In genomic region chr1:60970846-60971245, GRCm38 (mm10) we compare ENCODE assay signal across 26 mouse cellular contexts. TPM values are rescaled to one million over a fixed set of nuclear protein-coding genes. Genes with fewer than 3 reads are reported as not detected.
DNase-seq lines count a peak whose midpoint lies in the region; ATAC-seq and TF ChIP-seq lines count a peak whose summit lies in the region.
"Had no signal": no experiment of that assay in that cellular context is flagged by ENCODE, and none has a peak within 500 bp of the region (broad histone marks: within the 10 kb centered on the region; RNA-seq: fewer than 3 reads in every experiment).

No protein-coding gene starts in this region.

- TF ChIP-seq CTCF in intestine, postnatal 0 days (IDR thresholded peaks at IDR 0.05; ENCODE audit: low read depth) = peak; percentile 37; the same call in 1 of the 2 replicates

- H3K36me3 ChIP-seq in intestine, postnatal 0 days (ENCODE audit: control insufficient read depth, insufficient read depth) = no peaks in the 10 kb centered on the region
- H3K36me3 ChIP-seq in intestine, embryonic 15.5 days = no peaks in the 10 kb centered on the region
- H3K36me3 ChIP-seq: embryonic facial prominence, embryonic 15.5 days; heart, embryonic 15.5 days; hindbrain, embryonic 15.5 days; liver, embryonic 13.5 days; midbrain, embryonic 13.5 days; stomach, embryonic 15.5 days had no signal

- peak; percentile 11 for DNase-seq in 3T3-L1 (ENCODE audit: low read depth, low spot score)
- DNase-seq in CD4-positive, CD25-positive, alpha-beta regulatory T cell, adult 2 months (ENCODE audit: low read depth, low spot score) = peak; percentile 44
- peak; percentile 44 for DNase-seq in naive thymus-derived CD4-positive, alpha-beta T cell, adult 2 months (ENCODE audit: low read depth)
- DNase-seq in kidney, postnatal 10 days = no peak
- no peak for DNase-seq in thymus, postnatal 4 days
- DNase-seq: adrenal gland, postnatal 25 days; cerebellum, adult 9-10 months; gastrocnemius, postnatal 25 days; heart, postnatal 4 days; kidney, adult 18-20 months; kidney, postnatal 14 days; liver, embryonic 13.5 days; lung, adult 2 months; lung, postnatal 14 days; right cerebral cortex, adult 18-20 months; thymus, adult 2 months had no signal

- no peak overlapping the region for H3K4me3 ChIP-seq in intestine, postnatal 0 days (ENCODE audit: low read depth, low read length)
- H3K4me3 ChIP-seq in intestine, embryonic 15.5 days (replicated peaks) = no peak overlapping the region
- H3K4me3 ChIP-seq: embryonic facial prominence, embryonic 15.5 days; heart, embryonic 15.5 days; hindbrain, embryonic 15.5 days; liver, embryonic 13.5 days; midbrain, embryonic 13.5 days; myocyte; stomach, embryonic 15.5 days had no signal

- no peaks in the 10 kb centered on the region for H3K27me3 ChIP-seq in intestine, postnatal 0 days (replicated peaks; ENCODE audit: control insufficient read depth, insufficient read depth, low read length)
- no peaks in the 10 kb centered on the region for H3K27me3 ChIP-seq in intestine, embryonic 15.5 days (replicated peaks)
- H3K27me3 ChIP-seq: embryonic facial prominence, embryonic 15.5 days; heart, embryonic 15.5 days; hindbrain, embryonic 15.5 days; liver, embryonic 13.5 days; midbrain, embryonic 13.5 days; stomach, embryonic 15.5 days had no signal

- no peaks in the 10 kb centered on the region for H3K9me3 ChIP-seq in intestine, postnatal 0 days (ENCODE audit: control insufficient read depth)
- no peaks in the 10 kb centered on the region for H3K9me3 ChIP-seq in intestine, embryonic 15.5 days
- H3K9me3 ChIP-seq: embryonic facial prominence, embryonic 15.5 days; heart, embryonic 15.5 days; hindbrain, embryonic 15.5 days; liver, embryonic 13.5 days; midbrain, embryonic 13.5 days; stomach, embryonic 15.5 days had no signal

- WGBS in intestine, postnatal 0 days = 77% methylated on average over 1 of the region's 1 CpGs
- 88% methylated on average over 1 of the region's 1 CpGs for WGBS in intestine, embryonic 15.5 days

- H3K4me1 ChIP-seq in intestine, postnatal 0 days (replicated peaks; ENCODE audit: control insufficient read depth, insufficient read depth, low read length) = no peaks in the 10 kb centered on the region
- H3K4me1 ChIP-seq in intestine, embryonic 15.5 days (replicated peaks) = no peaks in the 10 kb centered on the region
- H3K4me1 ChIP-seq: embryonic facial prominence, embryonic 15.5 days; heart, embryonic 15.5 days; hindbrain, embryonic 15.5 days; liver, embryonic 13.5 days; midbrain, embryonic 13.5 days; stomach, embryonic 15.5 days had no signal

- no peak for ATAC-seq in intestine, postnatal 0 days
- ATAC-seq in intestine, embryonic 15.5 days = no peak
- ATAC-seq: forebrain, embryonic 14.5 days; midbrain, embryonic 13.5 days had no signal

- H3K27ac ChIP-seq in intestine, postnatal 0 days (ENCODE audit: low read depth, low read length) = no peak overlapping the region
- no peak overlapping the region for H3K27ac ChIP-seq in intestine, embryonic 15.5 days
- H3K27ac ChIP-seq: embryonic facial prominence, embryonic 15.5 days; heart, embryonic 15.5 days; hindbrain, embryonic 15.5 days; liver, embryonic 13.5 days; midbrain, embryonic 13.5 days; stomach, embryonic 15.5 days had no signal

- H3K4me2 ChIP-seq in intestine, postnatal 0 days (replicated peaks; ENCODE audit: low read depth) = no peak overlapping the region
- no peak overlapping the region for H3K4me2 ChIP-seq in intestine, embryonic 15.5 days (replicated peaks)
- H3K4me2 ChIP-seq: embryonic facial prominence, embryonic 15.5 days; heart, embryonic 15.5 days; hindbrain, embryonic 15.5 days; liver, embryonic 13.5 days; midbrain, embryonic 13.5 days; stomach, embryonic 15.5 days had no signal

- no peak overlapping the region for H3K9ac ChIP-seq in intestine, postnatal 0 days (ENCODE audit: low read depth, low read length)
- H3K9ac ChIP-seq in intestine, embryonic 15.5 days = no peak overlapping the region
- H3K9ac ChIP-seq: embryonic facial prominence, embryonic 15.5 days; heart, embryonic 15.5 days; hindbrain, embryonic 15.5 days; liver, embryonic 13.5 days; midbrain, embryonic 13.5 days; stomach, embryonic 15.5 days had no signal

RNA-seq across cellular contexts. Expression of gene Icos, which starts 6.9 kb away (rescaled TPM):
- 0.18 and 0.27 TPM in 2 replicates for polyA plus RNA-seq in intestine, postnatal 0 days (2015; fragmentation: Nextera tagmentation; extraction: Ambion mirVana)
- 0.29 and 0.70 TPM in 2 replicates for polyA plus RNA-seq in intestine, embryonic 15.5 days (2015; fragmentation: Nextera tagmentation; extraction: Ambion mirVana)
- polyA plus RNA-seq: C2C12; hindbrain, embryonic 15.5 days; myocyte had no signal

Comparison
In these comparisons a context has a peak if more than half of its experiments do, and no peak if none do; other contexts are left out.
1. DNase-seq: peak in 3T3-L1 (single experiment), CD4-positive, CD25-positive, alpha-beta regulatory T cell, adult 2 months (single experiment) and naive thymus-derived CD4-positive, alpha-beta T cell, adult 2 months (single experiment); none in kidney, postnatal 10 days (single experiment) and thymus, postnatal 4 days (single experiment).